Mouse (Mus musculus) embryonic facial prominence, embryonic 14.5 days (tissue): ENCODE results near the gene Naaa. TPM values are rescaled to one million over a fixed set of nuclear protein-coding genes. Genes with fewer than 3 reads are reported as not detected.

Source experiments
- ATAC-seq: fragments of 200-750 bp; cut with Nextera tagmentation; 2 replicates; pipeline ENCODE4 v1.8.0; 2017; ENCODE audit warnings: low read depth, moderate number of reproducible peaks, moderate TSS enrichment
- DNase-seq: peaks from one replicate; pipeline ENCODE4 v3.0.0-alpha.2; 2015; ENCODE audit warnings: low spot score
- H3K27ac ChIP-seq: fragments of 300-500 bp; sonication (generic); replicated peaks from 2 replicates; pipeline ENCODE4 v1.5.1; 2014; ENCODE audit warnings: low read depth, mild to moderate bottlenecking, low read length, moderate library complexity
- H3K27me3 ChIP-seq: fragments of 300-500 bp; sonication (generic); replicated peaks from 2 replicates; pipeline ENCODE4 v1.6.1; 2014; ENCODE audit warnings: low read length; ENCODE audit not compliant: control insufficient read depth, insufficient read depth
- H3K36me3 ChIP-seq: fragments of 300-500 bp; sonication (generic); 2 replicates; pipeline ENCODE4 v1.6.1; 2014; ENCODE audit warnings: low read length, mixed read lengths; ENCODE audit not compliant: control insufficient read depth, insufficient read depth
- H3K4me1 ChIP-seq: fragments of 300-500 bp; sonication (generic); 2 replicates; pipeline ENCODE4 v1.6.1; 2014; ENCODE audit warnings: antibody characterized with exemption, low read length; ENCODE audit not compliant: control insufficient read depth, insufficient read depth
- H3K4me2 ChIP-seq: fragments of 300-500 bp; sonication (generic); 2 replicates; pipeline ENCODE4 v1.6.1; 2014; ENCODE audit warnings: low read depth, mild to moderate bottlenecking, low read length, moderate library complexity, mixed read lengths
- H3K4me3 ChIP-seq: fragments of 300-500 bp; sonication (generic); 2 replicates; pipeline ENCODE4 v1.5.1; 2014; ENCODE audit warnings: low read depth, mild to moderate bottlenecking, low read length
- H3K9ac ChIP-seq: fragments of 300-500 bp; sonication (generic); 2 replicates; pipeline ENCODE4 v1.6.1; 2014; ENCODE audit warnings: low read depth, mild to moderate bottlenecking, low read length, moderate library complexity, mixed read lengths
- H3K9me3 ChIP-seq: fragments of 300-500 bp; sonication (generic); 2 replicates; pipeline ENCODE4 v1.6.1; 2016; ENCODE audit warnings: low read length; ENCODE audit not compliant: control insufficient read depth
- WGBS: fragments of 180-500 bp; shearing (Covaris S2); extraction: QIAGEN DNeasy Blood & Tissue Kit; methylation state at CpG from one replicate; pipeline ENCODE4 v1.1.7; 2014; 5-methylcytosine and 5-hydroxymethylcytosine counted together
- polyA plus RNA-seq: library from polyadenylated mRNA; unstranded; fragments of >200 nt; fragmentation: Nextera tagmentation; extraction: Ambion mirVana; gene quantifications from 2 replicates; pipeline ENCODE4 v1.2.1, GENCODE M21; 2014

The Naaa gene
- polyA plus RNA-seq, 1 experiment from 2014 or later = 17.4 TPM

DNA sequence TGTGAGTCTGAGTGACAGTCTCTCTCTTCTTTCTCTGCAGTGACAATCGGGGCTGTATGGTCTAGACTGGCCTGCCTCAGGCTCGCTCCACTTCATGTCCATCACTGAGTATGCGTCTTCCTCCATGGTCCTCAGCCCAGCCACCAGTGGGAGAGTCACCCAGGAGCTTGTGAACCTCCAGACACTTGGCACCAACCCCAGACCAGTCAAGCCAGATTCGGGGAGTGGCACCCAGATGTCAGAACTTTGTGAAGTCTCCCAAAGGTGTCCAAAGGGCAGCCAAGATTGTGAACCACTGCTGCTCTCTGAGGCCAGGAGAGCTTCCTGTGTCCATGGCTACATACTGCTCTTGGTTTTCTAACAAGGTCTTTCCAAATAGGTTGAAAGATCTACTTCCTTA, 65.7 kb downstream of the Naaa start:
- ATAC-seq (no peak), DNase-seq (no peak)
- WGBS = 86% methylated on average over 4 of the region's 4 CpGs
- Histone ChIP-seq H3K27ac (no peak overlapping the region), H3K9ac (no peak overlapping the region), H3K4me2 (no peak overlapping the region), H3K36me3 (no peaks in the 10 kb centered on the region), H3K27me3 (no peaks in the 10 kb centered on the region), H3K4me1 (no peaks in the 10 kb centered on the region), H3K9me3 (no peaks in the 10 kb centered on the region), H3K4me3 (no peak overlapping the region)

DNA sequence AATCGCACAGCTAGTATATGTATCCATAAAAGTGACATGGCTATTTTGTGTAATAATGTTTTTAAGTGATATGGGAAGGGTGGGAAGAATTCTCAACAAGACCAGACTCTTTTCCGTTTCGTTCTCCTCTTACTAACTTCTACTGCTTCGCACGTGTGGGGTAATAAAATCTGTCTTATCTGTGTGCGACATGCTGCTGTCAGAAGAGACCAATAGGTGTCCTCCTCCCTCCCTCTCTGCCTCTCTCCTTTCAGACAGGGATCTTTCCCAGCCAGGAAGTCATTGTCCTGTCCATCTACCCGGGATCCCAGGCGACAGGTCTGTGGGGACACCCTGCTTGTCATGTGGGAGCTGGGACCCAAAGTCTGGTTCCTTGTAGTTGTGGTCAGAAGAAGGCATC, 67.8 kb downstream of the Naaa start:
- Histone ChIP-seq H3K4me1 (no peaks in the 10 kb centered on the region), H3K27ac (no peak overlapping the region), H3K9me3 (no peaks in the 10 kb centered on the region), H3K9ac (no peak overlapping the region), H3K4me3 (no peak overlapping the region), H3K4me2 (no peak overlapping the region), H3K27me3 (no peaks in the 10 kb centered on the region), H3K36me3 (peaks cover 2% of the 10 kb centered on the region; the same call in 1 of the 2 replicates)
- no peak for ATAC-seq
- WGBS = 80% methylated on average over 8 of the region's 8 CpGs
- no peak for DNase-seq

Other genes starting within 250 kb of the Naaa start
- 2.9 and 4.3 TPM in 2 replicates for gene Cdkl2, start 234.3 kb downstream of the Naaa start, polyA plus RNA-seq
- 153 and 175 TPM in 2 replicates for gene G3bp2, start 194.5 kb downstream of the Naaa start, polyA plus RNA-seq
- 41.8 and 49.3 TPM in 2 replicates for gene Uso1, start 140.2 kb downstream of the Naaa start, polyA plus RNA-seq
- gene U90926, start 62.8 kb downstream of the Naaa start, polyA plus RNA-seq = not detected in 2 replicates
- gene Ppef2, start 21.9 kb downstream of the Naaa start, polyA plus RNA-seq = 0.25 and 0.36 TPM in 2 replicates
- gene Sdad1, start 32.3 kb upstream of the Naaa start, polyA plus RNA-seq = 37.4 and 38.8 TPM in 2 replicates
- 0.21 and 0.22 TPM in 2 replicates for gene Cxcl9, start 49.9 kb upstream of the Naaa start, polyA plus RNA-seq
- gene Art3, start 53.7 kb upstream of the Naaa start, polyA plus RNA-seq = 6.6 and 10.3 TPM in 2 replicates
- gene Cxcl10, start 70.7 kb upstream of the Naaa start, polyA plus RNA-seq = 0.89 and 1.9 TPM in 2 replicates
- gene Nup54, start 157.0 kb upstream of the Naaa start, polyA plus RNA-seq = 39.8 and 43.9 TPM in 2 replicates
- gene Scarb2, start 228.7 kb upstream of the Naaa start, polyA plus RNA-seq = 11.4 and 11.5 TPM in 2 replicates